Mouse (Mus musculus) natural killer cell, adult 2 months (primary cell): ENCODE data around the gene Cdc42.

Source experiments
- DNase-seq, 2 experiments: peaks; one replicate each; pipeline ENCODE4 v3.0.0; 2022; ENCODE audit warnings: low spot score in 2 of 2

Cdc42 gene

DNA sequence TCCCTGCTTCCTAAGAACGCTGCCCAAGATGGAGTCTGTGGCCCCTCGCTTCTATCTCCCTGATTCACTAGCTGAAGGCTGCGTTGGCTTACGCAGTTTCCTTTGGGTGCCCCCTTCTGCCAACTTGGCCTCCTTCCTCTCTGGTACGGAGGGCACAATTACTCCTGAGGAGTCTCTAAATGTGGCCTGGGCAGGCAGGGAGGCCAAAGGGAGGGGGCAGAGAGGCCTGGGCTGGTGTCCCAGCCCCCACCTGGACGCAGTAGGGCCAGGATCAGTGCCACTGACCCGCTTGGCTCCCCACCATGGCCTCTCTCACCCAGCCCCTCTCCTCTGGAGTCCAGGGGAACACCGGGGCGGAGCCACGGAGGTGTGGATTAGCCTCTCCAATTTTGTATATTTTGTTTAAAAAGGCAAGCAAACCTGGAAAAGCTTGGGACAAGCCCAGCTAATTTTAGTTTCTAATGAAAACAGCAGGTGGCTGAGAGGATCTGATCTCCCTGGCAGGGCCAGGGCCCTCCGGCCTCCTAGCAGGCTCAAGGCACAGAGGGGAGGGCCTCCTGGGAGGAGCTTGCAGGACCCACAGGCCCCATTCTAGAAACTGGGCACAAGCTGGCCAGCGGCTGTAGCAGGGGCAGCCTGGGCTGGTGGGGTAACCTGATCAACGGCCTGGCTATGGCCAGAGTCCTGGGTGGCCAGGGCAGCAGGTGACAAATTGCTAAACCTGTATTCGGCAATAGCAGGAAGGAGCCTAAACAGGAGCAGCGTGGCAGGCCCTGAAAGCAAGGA lies 71.5 kb downstream of the Cdc42 start:
- DNase-seq: no peak

- no peak for DNase-seq
Observed at GRCm38 (mm10) chr4:137283407-137283732, 74.2 kb downstream of the Cdc42 start.

- DNase-seq: no peak
Observed at GRCm38 (mm10) chr4:137282584-137283406, 74.7 kb downstream of the Cdc42 start.

- DNase-seq: no peak
Observed at GRCm38 (mm10) chr4:137282122-137282521, 75.4 kb downstream of the Cdc42 start.

DNA sequence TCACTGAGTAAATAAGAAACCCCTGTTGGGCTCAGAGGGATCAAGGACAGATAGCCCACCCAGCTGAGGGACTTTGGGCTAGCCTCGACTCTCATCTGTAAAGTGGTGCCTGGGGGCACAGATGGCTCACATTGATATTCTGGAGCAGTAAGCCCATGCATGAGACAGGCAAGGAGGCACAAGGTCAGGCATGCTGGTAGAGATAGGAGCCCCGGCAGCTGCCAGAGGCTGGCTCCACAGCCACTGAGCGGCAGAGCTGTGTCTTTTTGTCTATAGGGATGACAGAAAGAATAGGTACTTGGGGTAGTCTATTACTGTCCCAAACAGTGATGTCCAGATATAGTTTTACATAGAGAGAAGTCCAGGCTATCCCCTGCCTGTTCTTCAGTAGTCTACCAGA lies 76.2 kb downstream of the Cdc42 start:
- no peak for DNase-seq

DNA sequence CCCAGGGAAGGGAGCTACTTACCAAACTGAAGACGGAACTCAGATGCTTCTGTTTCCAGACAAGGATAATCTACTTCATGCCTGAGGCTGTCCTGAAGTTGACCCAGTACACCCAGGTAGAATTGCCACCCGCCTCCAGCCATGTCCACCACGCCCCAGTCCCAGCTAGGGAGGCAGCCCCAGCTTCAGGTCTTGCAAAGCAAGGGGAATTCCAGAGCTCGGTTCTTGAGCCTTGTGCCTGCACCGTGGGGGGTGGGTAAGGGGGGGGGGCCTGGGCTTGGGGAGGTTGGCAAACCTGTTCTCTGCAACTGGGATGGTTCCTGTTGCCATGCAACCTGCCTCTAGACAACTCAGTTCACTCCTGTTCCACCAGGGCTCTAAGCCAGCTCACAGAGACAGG lies 78.2 kb downstream of the Cdc42 start:
- DNase-seq: no peak

GRCm38 (mm10) chr4:137278144-137279040 lies 79.1 kb downstream of the Cdc42 start:
- DNase-seq: no peak

DNA sequence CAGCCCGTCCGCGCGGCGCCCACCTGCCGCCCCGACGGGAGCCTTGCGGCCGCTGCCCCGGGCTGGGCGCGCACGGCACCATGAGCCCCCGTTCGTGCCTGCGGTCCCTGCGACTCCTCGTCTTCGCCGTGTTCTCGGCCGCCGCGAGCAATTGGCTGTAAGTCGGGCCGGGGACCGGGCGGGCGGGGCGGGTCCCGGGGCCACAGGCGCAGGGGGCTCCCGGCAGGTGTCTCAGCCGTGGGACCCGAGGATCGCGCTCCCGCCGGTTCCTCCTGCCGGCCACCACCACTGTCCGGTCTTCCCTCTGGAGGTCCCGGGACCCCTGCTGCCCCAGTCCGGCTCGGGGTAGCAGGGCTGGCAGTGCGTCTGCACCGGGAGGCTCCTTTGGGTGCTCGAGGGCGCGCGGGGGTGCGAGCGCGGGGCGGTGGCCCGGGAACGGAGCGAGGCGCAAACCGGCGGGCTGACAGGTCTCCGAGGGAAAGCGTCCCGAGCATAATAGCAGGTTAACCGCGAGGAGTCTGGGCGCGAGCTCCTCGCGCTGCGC lies 79.8 kb downstream of the Cdc42 start:
- no peak for DNase-seq

- DNase-seq: no peak
Observed at GRCm38 (mm10) chr4:137277166-137277513, 80.4 kb downstream of the Cdc42 start, which contains the start of gene Wnt4. Gene Wnt4, plus strand, starts transcription at chr4:137277489.

GRCm38 (mm10) chr4:137276443-137277165 lies 80.9 kb downstream of the Cdc42 start:
- DNase-seq: no peak

DNA sequence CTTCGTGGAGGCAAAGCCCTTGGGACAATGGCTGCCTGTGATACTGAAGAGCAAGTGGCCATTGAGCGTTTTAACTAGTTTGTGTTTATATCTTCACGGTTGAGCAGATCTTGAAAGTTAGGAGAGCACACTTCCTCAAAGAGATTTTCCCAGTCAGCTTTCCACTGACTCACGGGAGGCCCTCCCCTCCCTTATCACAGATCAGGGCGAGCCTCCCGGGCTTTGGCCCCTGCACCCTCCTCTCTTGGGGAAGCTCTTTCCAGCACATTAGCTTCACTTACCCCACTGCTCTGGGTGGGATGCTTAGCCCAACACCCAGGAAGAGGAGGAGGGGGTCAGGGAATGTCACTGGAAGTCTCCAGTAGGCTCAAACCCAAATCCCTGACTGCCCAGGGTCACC lies 83.2 kb downstream of the Cdc42 start:
- no peak for DNase-seq

GRCm38 (mm10) chr4:137271856-137272255 lies 85.7 kb downstream of the Cdc42 start:
- DNase-seq: no peak
